Mouse (Mus musculus) brain, embryonic 14.5 days (tissue): ENCODE measurements at regions not wholly inside any gene's neighbourhood (a gene's known extent, or its start where the extent isn't known, plus 50 kb on each side); places are given as distances from the start of the nearest gene placed in this dataset.

Experiments
- CTCF ChIP-seq: fragments of 200-500 bp; IDR thresholded peaks from 2 replicates; pipeline ENCODE4 v1.5.1; 2012; ENCODE audit warnings: inconsistent platforms, mild to moderate bottlenecking, moderate library complexity, borderline replicate concordance; ENCODE audit not compliant: insufficient read depth, insufficient read length; ENCODE audit errors: extremely low read depth
- POLR2A ChIP-seq: fragments of 200-500 bp; IDR thresholded peaks from 2 replicates; pipeline ENCODE4 v1.6.1; 2012; ENCODE audit warnings: mild to moderate bottlenecking, inconsistent platforms, borderline replicate concordance; ENCODE audit not compliant: poor library complexity, insufficient read depth, insufficient read length, severe bottlenecking; ENCODE audit errors: extremely low read depth

DNA sequence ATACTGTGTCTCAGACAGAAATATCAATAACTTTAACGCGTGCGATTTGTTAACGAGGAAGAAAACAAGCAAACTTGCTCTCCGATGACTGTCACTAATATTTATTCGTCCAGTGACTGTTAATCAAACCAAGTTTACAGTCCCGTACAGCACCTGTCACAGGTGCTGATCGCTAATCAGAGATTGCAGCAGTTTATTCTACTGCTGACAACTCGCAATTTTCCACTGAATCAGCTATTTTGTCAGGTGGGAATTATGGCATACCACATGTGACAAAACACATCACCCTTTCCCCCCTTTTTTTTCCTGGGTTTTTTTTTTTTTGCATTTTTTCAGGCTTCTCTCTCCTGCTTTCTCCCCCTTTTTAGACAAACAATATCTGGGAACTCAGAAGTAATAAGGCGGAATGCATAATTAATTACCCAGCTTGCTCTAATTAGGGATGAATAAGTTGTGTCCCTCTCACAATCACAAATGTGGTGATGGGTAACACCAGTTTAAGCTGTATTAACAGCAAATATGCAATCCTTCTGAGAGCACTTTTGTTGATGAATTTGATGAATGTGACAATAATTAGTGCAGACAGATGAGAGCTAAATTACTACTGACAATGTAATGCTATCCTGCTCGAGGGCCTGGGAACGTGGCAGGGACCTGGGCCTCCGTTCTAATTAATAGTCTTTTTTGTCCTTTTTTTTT, 146.2 kb upstream of the Sox2 start:
- TF ChIP-seq CTCF, result no peak
- no peak for TF ChIP-seq POLR2A
